Mouse (Mus musculus) frontal cortex, postnatal 10 days (tissue): ENCODE data around the gene Crlf3.
"Not testable (repeated sequence)": the region's sequence is repeated elsewhere in the genome, so short reads cannot be mapped to it uniquely, and the experiment has no call there.

Source experiments
- DNase-seq, 2 experiments: peaks; one replicate each; pipeline ENCODE4 v3.0.0; 2022; ENCODE audit warnings: low spot score in 2 of 2, mixed read lengths in 1 of 2

Crlf3 gene

GRCm38 (mm10) chr11:80067558-80067957 is 13.2 kb downstream of the Crlf3 start:
- DNase-seq, result no peak

GRCm38 (mm10) chr11:80066373-80066772 is 14.4 kb downstream of the Crlf3 start:
- not testable (repeated sequence) for DNase-seq

GRCm38 (mm10) chr11:80062159-80062558 is 18.6 kb downstream of the Crlf3 start:
- peak; percentile 15 to 25 for DNase-seq

GRCm38 (mm10) chr11:80056141-80056540 is 24.6 kb downstream of the Crlf3 start:
- DNase-seq, result no peak

- no peak for DNase-seq
These were observed 26.1 kb downstream of the Crlf3 start for GRCm38 (mm10) chr11:80054659-80055058.

GRCm38 (mm10) chr11:80053171-80053570 is 27.6 kb downstream of the Crlf3 start:
- no peak for DNase-seq

- DNase-seq, result no peak
These were observed 28.3 kb downstream of the Crlf3 start for GRCm38 (mm10) chr11:80052456-80052855.

- DNase-seq, result no peak
These were observed 30.7 kb downstream of the Crlf3 start for GRCm38 (mm10) chr11:80050088-80050487.

GRCm38 (mm10) chr11:80046856-80047255 is 33.9 kb downstream of the Crlf3 start:
- DNase-seq, result no peak

- no peak for DNase-seq
These were observed 37.4 kb downstream of the Crlf3 start for GRCm38 (mm10) chr11:80043419-80043817.

- DNase-seq, result peak in 1 of 2 experiments; percentile 25
These were observed 38.0 kb downstream of the Crlf3 start for GRCm38 (mm10) chr11:80042615-80043418.

- no peak for DNase-seq
These were observed 43.3 kb downstream of the Crlf3 start for GRCm38 (mm10) chr11:80037495-80037894.

GRCm38 (mm10) chr11:80021306-80021705 is 59.5 kb downstream of the Crlf3 start:
- no peak for DNase-seq

- no peak for DNase-seq
These were observed 61.0 kb downstream of the Crlf3 start for GRCm38 (mm10) chr11:80019792-80020191.

- not testable (repeated sequence) for DNase-seq
These were observed 64.3 kb downstream of the Crlf3 start for GRCm38 (mm10) chr11:80016533-80016932.
